Mouse (Mus musculus): ENCODE measurements around the gene Tsen15.
A peak's percentile ranks its signal among the peaks of the same experiment; 100 is the strongest.

The Tsen15 gene

DNA sequence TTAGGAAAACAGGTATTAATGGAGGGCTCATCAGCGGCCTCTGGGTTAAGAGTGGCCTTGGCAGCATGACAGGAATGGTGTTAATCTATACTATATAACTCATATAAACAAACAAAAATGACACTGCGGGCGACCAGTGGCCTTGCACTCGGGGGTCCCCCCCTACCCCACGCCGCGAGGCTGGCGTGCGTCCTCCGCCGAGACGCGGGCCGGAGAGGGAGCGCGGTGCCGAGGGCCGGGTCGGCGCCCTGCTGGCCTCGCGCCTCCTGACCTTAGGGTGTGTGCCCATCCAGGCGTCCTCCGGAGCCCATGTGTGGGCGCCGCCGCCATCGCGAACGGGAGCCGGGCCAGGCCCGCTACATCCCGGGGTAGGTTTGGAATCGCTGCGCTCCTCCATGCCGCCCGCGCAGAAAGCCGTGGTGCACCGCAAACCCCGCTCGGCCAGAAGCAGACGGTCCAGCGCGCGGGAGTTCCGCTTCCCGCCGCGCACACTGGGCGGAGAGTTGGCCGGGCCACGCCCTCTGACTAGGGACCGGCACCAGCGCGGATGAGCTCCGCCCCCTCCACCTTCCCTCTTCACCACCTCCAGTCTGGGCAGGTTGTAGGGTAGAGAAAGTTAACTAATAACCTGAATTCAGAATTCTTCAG lies at the start of gene Tsen15:
Gene Tsen15 (minus strand): TSS at position 501 of the 648 bp plus-strand sequence.
- peak; percentile 83 for DNase-seq (ENCODE audit: low spot score)

DNA sequence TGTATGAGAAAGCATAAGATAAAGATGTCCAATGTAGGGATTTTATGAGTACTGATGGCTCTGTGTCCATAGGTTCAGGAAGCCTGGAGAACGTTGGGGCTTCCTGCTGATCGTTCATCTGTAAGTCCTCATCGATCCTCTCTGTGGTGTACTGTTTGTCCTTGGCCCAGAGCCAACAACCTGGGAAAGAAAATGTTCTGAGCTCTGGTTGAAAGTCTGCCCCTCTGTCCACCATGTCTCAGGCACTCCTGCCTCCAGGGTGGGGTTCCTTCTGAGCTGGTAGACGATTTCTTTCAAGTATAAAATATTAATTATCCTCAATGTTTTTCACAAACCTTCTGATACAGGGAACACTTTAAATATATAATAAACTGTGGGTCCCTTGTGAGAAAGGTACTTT lies 47.7 kb upstream of the Tsen15 start:
- no peak for DNase-seq (ENCODE audit: low spot score)

DNA sequence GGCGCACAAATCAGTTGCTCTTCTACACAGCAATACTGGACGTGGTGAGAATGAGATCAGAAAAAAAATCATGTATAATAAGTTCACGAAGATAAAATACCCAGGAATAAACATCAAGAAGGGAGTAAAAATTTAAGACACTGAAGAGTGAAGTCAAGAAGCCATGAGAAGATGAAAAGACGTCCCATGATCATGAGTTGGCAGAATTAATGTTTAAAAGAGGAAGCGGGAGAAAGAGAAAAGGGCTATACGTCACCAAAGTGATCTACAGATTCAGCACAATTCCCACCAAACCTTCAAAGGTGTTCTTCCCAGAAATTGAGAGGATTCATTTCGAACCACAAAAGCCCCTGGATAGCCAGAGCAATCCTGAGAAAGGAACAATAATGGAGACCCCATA lies 43.3 kb upstream of the Tsen15 start:
- no peak for DNase-seq (ENCODE audit: low spot score)

DNA sequence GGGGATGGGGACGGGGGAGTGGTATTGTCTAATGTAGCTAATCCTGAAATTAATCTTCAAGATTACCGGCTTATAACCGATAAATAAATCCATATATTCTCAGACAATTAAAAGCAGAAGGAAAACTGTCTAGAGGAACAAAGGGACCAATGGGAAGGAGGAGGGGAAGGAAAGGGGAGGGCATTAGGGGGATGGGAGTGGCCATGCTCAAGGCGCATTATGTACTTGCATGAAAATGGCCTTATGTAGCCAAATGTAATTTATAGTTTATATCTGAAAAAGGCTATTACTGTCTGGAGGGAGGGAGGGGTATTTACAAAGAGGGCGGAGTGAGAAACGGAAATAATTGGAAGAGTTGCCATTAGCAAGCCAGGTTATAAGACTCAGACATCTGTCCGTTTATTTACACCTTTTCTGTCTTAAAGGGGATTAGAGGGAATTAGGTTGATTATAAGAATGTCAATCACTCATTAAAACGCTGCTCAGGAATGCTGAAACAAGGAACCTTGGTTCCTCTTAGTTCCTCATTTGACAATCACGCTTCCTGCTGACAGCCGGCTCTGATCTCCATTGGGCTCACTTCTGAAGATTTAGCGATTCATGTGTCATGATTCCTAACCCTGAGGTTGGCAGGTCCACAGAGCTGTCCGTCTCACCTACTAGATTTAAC lies 41.6 kb upstream of the Tsen15 start:
- DNase-seq (ENCODE audit: low spot score) = no peak

DNA sequence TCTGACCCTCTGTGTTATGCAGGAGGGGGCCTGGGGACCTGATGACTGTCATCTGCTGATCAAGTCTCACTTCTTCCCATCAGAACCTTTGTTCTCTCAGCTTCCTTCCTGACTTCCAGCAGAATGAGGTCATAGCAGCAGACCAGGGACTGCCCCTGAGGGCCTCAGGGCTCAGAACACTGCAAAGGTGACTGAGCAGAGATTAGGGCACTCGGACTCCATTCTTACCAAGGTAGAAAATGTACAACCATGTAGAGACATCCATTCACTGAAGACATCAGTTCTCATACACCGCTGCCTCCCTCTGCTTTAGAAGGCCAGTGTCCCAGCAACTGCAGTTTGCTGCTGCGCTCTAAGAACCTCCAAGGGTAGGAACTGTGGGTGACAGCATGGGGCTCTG lies 36.6 kb upstream of the Tsen15 start:
- DNase-seq (ENCODE audit: low spot score) = no peak

DNA sequence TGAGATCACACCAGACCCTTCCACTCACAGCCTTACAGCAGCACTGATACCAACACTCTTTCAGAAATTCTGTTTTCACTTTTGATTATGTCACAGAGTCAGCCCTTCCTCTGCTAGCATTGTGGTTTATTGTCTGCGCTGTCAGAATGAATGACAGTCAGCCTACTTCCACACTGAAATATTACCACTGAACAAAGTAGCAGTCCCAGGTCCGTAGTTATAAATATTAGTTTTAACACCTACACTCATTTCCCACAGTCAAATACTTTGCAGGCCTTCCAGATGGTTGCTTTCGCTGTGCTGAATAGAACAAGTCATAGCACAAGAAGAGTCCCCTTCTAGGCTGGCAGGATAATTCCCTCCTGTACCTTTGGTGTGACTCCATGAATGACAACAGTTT lies 35.8 kb upstream of the Tsen15 start:
- DNase-seq (ENCODE audit: low spot score) = no peak

DNA sequence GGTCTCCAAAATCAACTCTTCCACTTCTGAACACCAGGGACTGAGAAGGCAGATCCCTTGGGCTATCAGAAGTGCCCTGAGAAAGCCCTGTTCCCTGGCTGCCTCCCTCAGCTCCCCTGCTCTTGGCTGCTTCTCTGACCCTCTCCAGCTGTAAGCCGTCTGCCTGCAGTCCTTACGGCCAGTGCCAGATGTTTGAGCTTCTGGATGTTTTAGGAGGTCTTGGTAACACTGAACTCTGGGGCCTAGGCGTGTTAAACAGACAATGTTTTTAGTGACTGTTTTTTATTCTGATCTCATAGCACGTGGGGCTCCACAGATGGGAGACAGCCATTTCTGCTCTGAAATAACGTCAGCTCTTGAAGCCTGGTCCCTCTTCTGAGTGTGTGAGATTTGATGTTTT lies 31.1 kb upstream of the Tsen15 start:
- DNase-seq (ENCODE audit: low spot score) = no peak

DNA sequence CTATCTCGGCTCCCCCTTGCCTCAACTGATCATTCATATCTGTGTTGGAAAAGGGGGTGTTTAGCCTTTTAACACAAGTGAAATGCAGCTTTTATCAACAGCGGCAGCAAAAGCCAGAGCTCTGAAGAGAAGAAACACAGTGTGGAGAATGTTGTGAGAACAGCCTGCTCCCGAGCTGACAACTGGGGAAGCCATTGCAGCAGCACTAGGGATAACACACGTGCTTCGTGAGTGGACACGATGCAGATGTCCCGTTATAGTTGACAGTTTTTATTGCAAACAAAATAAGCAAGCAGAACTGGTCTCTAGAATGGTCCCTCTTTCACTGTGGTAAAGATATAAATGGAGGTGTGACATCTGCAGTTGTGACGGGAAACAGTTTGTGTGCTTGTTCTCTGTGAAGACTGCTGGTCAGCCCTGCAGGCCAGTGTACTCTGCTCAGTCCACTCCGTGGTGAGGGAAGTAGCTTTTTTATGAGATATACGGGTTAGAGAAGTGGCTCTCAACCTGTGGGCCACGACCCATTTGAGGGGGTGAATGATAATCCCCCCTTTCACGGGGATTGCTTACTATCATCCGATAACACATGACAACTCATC lies 29.9 kb upstream of the Tsen15 start:
- no peak for DNase-seq (ENCODE audit: low spot score)

DNA sequence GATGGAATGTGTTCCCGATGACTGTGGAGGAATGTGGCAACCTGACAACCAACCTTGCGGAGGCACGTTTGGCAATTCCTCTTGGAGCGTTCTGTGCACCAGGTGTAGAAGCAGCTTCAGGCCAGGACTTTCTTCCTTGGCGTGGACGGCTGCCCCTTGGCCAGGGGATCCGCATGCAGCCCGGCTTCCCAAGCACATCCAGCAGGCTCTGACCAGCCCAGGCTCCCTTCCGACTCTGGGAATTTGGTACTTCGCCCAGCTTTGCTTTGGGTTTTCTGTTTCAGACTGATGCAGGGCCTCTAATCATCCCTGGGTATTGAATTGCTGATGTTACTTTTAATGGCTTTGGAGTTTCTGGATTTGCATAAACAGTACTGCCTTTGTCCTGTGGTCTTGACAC lies 28.0 kb upstream of the Tsen15 start:
- DNase-seq (ENCODE audit: low spot score) = peak; percentile 34

DNA sequence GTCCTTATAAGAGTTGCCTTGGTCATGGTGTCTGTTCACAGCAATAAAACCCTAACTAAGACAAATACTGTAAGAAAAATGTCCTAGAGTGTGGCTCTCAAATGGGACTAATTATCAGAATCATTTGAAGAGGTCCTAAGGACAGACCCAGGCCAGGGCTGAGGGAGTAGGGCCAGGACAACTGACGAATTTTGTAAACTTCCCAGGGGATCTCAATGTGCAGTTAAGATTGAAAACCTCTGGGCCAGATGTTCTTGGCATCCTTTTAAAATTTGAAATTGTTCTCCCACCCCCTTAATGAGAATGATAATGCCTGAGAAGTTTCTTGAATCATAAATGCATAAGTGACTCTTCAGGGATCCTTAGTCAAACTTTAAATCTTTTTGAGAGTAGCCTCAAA lies 27.5 kb upstream of the Tsen15 start:
- DNase-seq (ENCODE audit: low spot score) = no peak

DNA sequence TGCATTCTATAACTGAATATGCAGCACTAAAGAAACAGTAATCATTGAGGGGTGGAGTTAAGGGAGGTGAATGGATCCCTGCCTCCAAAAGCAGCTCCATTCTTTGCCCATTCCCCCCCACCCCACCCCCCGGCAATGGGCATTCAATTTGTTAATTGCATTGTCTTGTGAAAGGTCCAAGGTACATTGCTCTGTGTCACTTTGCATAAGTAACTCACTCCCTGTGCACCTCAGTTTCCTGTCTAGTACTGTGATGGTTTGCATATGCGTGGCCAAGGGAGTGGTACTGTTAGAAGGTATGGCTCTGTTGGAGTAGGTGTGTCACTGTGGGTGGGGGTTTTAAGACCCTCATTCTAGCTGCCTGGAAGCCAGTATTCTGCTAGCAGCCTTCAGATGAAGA lies 26.6 kb upstream of the Tsen15 start:
- DNase-seq (ENCODE audit: low spot score) = no peak

DNA sequence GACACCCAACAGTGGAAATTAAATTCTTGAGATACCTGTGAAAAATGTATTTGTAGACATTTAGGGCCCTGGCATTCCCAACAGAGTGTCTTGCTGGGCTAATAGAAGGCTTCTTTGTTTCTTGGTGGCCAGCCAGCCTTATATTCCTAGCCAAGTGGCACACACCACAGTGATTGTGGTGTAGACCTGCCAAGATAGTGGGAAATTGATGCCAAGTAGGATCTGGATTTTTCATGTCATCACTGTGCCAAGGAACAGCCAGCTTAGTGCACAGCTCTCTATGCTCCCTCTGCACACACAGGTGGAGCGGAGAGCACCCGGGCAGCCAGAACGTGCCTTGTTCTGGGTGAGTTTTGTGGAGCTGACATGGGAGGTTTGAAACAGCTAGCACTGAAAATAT lies 24.2 kb upstream of the Tsen15 start:
- DNase-seq (ENCODE audit: low spot score) = peak; percentile 49

DNA sequence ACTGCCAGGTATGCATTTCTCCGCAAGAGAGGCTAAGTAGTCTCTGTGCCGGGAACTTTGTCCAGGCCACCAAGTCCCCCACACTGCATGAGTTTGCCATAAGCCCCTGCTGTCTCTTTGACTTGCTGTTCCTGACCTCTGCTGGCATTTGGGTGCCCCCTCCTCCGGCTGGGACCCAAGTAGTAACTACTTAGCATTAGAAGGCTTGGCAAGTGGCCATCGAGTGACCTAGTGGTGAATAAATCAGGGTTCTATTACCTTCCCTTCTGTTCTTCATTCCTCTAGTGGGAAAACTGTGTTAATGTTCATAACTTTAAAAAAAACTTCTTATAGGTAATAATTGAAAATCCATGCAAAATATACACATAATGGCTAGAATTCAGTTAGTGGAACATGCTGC lies 22.9 kb upstream of the Tsen15 start:
- no peak for DNase-seq (ENCODE audit: low spot score)

DNA sequence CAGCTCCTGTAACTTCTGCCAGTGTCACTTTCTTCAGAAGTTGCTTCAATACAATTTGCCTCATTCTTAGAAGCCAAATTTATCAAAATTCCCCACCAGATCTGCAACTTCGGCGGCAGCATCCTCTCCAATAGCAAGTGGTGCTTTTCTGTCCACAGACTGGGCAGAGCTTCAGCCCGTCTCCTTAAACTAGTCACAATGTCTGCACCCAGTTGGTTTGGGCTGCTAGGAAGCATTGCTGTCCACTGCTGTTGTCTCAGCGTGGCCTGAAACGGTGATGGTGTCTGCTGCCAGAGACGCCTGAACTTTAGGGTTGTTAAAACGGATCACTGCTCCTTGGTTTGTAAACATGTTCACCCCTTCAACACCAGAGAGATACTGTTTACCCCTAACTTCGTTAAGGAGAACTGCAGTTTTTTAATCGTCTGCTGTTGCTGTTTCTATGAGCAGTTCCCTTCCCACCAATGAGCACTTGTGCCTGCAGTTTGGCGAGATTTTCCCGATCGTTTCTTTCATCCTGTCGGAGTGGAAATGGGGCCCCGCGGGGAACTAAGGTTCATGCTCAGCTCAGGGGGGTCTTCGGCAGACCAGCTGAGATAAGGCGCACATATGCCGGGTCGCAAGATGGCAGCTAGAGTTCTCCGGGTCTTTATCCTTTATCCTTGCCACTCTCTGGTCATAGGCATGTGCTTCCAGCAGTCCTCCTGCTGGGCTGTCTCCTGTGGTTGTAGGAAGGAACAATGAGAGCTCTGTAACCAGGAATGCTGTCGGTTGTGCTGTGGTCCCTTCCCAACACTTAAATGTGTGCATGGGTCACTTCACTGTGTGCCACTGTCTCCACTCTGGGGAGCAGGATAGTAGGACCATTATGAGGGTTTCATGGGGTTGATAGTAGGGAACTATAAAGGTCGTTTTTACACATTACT lies 20.8 kb upstream of the Tsen15 start:
- DNase-seq (ENCODE audit: low spot score) = no peak

DNA sequence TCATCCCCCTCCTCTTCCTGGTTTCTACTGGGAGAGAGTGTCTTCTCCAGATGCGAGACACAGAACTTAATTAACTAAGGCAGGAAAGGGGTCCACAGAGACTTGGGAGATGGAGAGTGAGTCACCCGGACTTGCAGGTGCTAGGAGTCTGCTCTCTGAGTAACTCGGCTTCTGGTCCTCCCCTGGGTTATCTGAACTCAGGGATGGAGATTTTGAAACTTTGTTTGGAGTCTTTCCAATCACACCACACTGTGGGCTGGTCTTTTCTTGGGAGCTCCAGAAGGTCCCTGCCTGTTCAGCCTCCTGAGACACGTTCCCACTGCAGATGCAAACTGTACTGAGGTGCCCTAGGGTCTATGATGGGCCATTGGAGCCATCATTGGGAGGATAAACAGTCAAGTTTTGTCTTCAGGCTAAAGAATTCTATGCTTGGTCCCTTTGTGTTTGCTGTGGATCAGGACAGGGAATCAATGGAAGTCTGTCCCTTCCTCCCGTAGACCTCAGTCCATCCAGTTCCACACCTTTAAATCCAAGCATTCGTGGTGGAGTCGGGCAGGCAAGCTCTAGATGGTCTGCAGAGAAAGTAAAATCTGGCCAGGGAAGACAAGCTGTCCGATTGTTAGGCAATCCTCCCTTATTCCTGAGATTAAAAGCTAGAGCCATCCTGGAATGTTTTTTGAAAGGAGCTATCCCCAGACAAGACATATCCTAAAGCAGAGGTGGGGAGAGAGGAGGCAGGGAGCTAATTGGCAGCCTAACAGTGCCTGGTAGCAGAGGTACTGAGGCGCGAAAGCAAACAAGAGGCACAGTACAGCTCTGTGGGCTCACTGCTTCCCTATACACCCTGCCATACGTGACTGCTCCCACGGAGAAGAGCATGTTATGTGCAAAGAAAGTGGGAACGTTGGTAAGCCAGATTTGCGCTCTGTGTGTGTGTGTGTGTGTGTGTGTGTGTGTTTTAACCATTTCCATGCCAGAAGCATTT lies 14.4 kb upstream of the Tsen15 start:
- no peak for DNase-seq (ENCODE audit: low spot score)

DNA sequence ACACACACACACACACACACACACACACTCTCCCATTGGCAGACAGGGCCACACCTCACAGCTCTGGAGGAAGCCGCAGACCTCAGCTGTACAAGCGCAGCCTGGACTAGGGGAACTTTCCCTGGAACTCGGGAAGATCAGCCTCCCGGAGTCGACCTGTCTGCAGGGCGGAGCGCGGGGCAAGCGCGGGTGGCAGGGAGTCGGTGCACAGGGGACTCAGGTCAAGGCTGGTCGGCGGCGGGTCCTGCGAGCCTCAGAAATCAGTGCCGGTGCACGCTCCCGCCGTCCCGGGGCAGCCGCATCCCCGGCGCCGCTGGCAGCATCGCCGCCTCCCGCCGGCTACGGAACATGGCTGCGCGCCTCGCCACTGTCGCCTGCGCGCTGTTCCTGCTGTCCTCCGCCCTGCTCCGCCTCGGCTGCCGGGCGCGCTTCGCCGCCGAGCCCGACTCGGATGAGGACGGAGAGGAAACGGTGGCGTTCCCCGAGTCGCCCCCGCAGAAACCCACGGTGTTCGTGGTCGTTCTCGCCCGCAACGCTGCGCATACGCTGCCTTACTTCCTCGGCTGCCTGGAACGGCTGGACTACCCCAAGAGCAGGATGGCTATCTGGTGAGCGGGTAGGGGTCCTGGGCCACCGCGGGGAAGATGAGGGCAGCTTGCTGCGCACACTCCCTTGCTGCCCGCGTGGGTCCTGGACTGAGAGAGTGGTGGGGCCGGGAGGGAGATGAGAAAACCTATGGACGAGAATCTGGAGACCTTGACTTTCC lies 13.5 kb upstream of the Tsen15 start, which contains the start of gene Colgalt2:
Gene Colgalt2 (plus strand): TSS at position 41 of the 766 bp plus-strand sequence.
- peak; percentile 25 for DNase-seq (ENCODE audit: low spot score)

DNA sequence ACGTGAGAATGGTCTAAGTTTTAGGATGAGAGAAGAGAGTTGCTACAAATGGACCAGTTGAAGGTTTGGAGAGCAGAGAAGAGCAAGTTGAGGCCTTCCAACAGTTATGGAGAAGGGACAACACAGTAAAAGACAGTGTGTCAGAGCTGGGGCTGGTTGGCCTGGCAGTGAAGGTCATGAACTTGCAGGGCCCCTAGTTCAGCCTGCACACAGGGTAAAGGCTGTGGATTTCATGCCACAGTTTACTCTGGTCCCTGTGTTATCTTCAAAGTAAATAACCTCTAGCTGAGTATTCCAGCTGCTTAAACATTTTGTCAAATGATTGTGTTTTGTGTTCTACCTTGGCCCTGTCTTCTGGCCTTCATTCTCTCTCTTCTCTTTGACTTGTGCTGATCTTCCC lies 12.2 kb upstream of the Tsen15 start:
- DNase-seq (ENCODE audit: low spot score) = no peak

DNA sequence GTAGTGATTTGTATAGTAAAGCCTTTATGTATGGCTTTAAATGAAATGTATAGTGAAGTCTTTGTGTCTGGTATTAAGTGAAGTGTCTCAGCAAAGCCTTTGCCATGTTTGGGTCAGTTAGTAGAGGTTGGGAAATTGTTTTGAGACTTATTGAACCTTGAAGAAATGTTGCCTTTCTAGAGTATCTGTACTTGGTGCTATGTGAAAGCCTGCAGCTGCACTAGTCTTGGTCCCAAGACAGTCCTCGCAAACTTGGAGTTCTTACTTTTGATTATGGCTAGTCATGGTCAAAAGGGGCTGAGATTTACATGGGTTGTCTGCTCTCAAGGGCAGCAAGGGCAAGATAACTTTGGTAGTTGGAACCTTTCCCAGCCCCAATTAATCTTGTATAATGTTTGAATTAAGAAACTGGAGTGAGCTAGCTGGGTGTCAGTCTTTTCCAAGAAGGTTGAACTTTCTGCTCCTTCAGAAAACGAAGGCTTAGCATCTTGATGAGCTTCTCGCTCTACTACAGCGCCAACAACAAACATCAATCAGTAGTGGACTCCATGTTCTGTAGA lies 8.5 kb upstream of the Tsen15 start:
- DNase-seq (ENCODE audit: low spot score) = no peak

DNA sequence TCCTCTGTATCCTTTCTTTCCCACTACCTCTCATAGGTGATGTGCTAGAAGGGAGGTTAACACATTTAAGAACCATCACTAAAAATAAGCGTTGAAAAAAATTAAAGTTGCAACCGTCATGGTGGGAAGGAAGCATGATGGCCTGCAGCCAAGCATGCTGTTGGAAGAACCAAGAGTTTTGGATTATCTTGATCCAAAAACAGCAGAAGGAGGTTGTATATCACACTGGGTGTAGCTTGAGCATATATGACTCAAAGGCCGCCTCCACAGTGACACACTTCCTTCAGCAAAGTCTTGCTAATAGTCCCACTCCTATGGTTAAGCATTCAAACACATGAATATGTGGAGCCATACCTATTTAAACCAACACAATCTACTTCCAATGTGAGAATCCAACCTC lies 7.6 kb upstream of the Tsen15 start:
- no peak for DNase-seq (ENCODE audit: low spot score)

DNA sequence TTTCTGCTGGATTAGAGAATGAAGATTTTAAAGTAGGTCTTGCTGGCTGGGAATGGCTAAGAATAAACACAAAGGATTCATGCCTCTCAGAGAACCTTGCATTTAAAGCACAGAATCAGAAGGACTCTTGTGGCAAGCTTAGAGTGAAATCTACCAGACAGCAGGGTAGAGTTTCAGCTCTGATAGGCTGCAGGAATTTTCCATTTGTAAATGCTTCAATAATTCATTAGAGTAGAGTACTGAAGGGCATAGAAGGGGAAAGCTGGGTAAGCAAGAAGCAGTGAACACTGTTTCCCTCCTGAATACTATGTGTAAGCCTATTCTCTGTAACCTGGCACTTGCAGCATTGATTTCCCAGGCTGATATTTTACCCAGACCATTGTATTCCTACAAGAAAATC lies 2.8 kb upstream of the Tsen15 start:
- no peak for DNase-seq (ENCODE audit: low spot score)
